Mouse (Mus musculus): Measurements from ENCODE around the gene H2-Q6. TPM values are rescaled to one million over a fixed set of nuclear protein-coding genes. Genes with fewer than 3 reads are reported as not detected.

H2-Q6 gene
- total RNA-seq, 1 experiment from 2014 or later = 268 TPM

Other genes with a start within 250 kb of the H2-Q6 start
- 20.7 to 64.8 TPM (median 31.9 TPM) in 3 replicates for gene Aif1, start 248.8 kb upstream of the H2-Q6 start, total RNA-seq (2017)
- gene Lst1, start 236.4 kb upstream of the H2-Q6 start, total RNA-seq (2017) = 763 to 1,006 TPM (median 964 TPM) in 3 replicates
- 38.1 to 48.1 TPM (median 38.4 TPM) in 3 replicates for gene Ltb, start 230.4 kb upstream of the H2-Q6 start, total RNA-seq (2017)
- gene Tnf, start 222.8 kb upstream of the H2-Q6 start, total RNA-seq (2017) = 37.0 to 62.7 TPM (median 38.1 TPM) in 3 replicates
- gene Lta, start 219.5 kb upstream of the H2-Q6 start, total RNA-seq (2017) = 1.7 TPM in 1 of 3 replicates, not detected in the others
- 0.64 to 2.9 TPM (median 2.7 TPM) in 3 replicates for gene Gm16181, start 204.0 kb upstream of the H2-Q6 start, total RNA-seq (2017)
- 1.4 to 6.5 TPM (median 2.6 TPM) in 3 replicates for gene Atp6v1g2, start 191.2 kb upstream of the H2-Q6 start, total RNA-seq (2017)
- gene Nfkbil1, start 189.1 kb upstream of the H2-Q6 start, total RNA-seq (2017) = 3.6 to 10.9 TPM (median 5.1 TPM) in 3 replicates
- gene Ddx39b, start 183.1 kb upstream of the H2-Q6 start, total RNA-seq (2017) = 98.8 to 141 TPM (median 101 TPM) in 3 replicates
- gene H2-D1, start 162.1 kb upstream of the H2-Q6 start, total RNA-seq (2017) = 2,987 to 4,272 TPM (median 3,836 TPM) in 3 replicates
- 0.11 to 0.38 TPM in 2 of 3 replicates, not detected in the other for gene H2-Q1, start 104.4 kb upstream of the H2-Q6 start, total RNA-seq (2017)
- not detected in 3 replicates for gene H2-Q2, start 82.6 kb upstream of the H2-Q6 start, total RNA-seq (2017)
- gene H2-Q4, start 45.2 kb upstream of the H2-Q6 start, total RNA-seq (2017) = 159 to 219 TPM (median 177 TPM) in 3 replicates
- 209 to 404 TPM (median 224 TPM) in 3 replicates for gene H2-Q7, start 14.3 kb downstream of the H2-Q6 start, total RNA-seq (2017)
- 5.5 to 7.7 TPM (median 7.6 TPM) in 3 replicates for gene H2-Q10, start 45.2 kb downstream of the H2-Q6 start, total RNA-seq (2017)
- 0.58 TPM in 1 of 3 replicates, not detected in the others for gene Pou5f1, start 81.2 kb downstream of the H2-Q6 start, total RNA-seq (2017)
- 0.29 to 3.3 TPM (median 2.4 TPM) in 3 replicates for gene Tcf19, start 92.0 kb downstream of the H2-Q6 start, total RNA-seq (2017)
- gene Cchcr1, start 92.2 kb downstream of the H2-Q6 start, total RNA-seq (2017) = 1.7 to 6.7 TPM (median 2.5 TPM) in 3 replicates
- gene Psors1c2, start 108.4 kb downstream of the H2-Q6 start, total RNA-seq (2017) = not detected in 3 replicates
- gene Cdsn, start 127.3 kb downstream of the H2-Q6 start, total RNA-seq (2017) = not detected in 3 replicates
- not detected in 3 replicates for gene 2300002M23Rik, start 142.6 kb downstream of the H2-Q6 start, total RNA-seq (2017)
- gene Sfta2, start 176.7 kb downstream of the H2-Q6 start, total RNA-seq (2017) = not detected in 3 replicates
- not detected in 3 replicates for gene Gm9573, start 201.8 kb downstream of the H2-Q6 start, total RNA-seq (2017)
- gene Mucl3, start 218.8 kb downstream of the H2-Q6 start, total RNA-seq (2017) = not detected in 3 replicates
- gene Vars2, start 242.7 kb downstream of the H2-Q6 start, total RNA-seq (2017) = 7.4 to 13.8 TPM (median 11.3 TPM) in 3 replicates
- gene Gtf2h4, start 248.9 kb downstream of the H2-Q6 start, total RNA-seq (2017) = 10.9 to 22.5 TPM (median 13.5 TPM) in 3 replicates

Measured in monocyte, adult 5-6 weeks (primary cell).